Comparison of ENCODE assay signal across 17 mouse cellular contexts in genomic region chr19:59850696-59851095, GRCm38 (mm10).
"Had no signal": no experiment of that assay in that cellular context is flagged by ENCODE, and none has a peak within 500 bp of the region (broad histone marks: within the 10 kb centered on the region; RNA-seq: fewer than 3 reads in every experiment).

No protein-coding gene starts in this region.

- H3K4me3 ChIP-seq: liver, embryonic 13.5 days; liver, embryonic 15.5 days; lung, embryonic 15.5 days; megakaryocyte, embryonic 14.5 days; midbrain, embryonic 12.5 days; neural tube, embryonic 12.5 days; stomach, embryonic 15.5 days had no signal

- ATAC-seq: liver, postnatal 0 days had no signal

- H3K27ac ChIP-seq: liver, embryonic 13.5 days; liver, embryonic 15.5 days; lung, embryonic 15.5 days; macrophage; midbrain, embryonic 12.5 days; neural tube, embryonic 12.5 days; stomach, embryonic 15.5 days; stomach, postnatal 0 days had no signal

- H3K4me2 ChIP-seq: liver, embryonic 13.5 days; liver, embryonic 15.5 days; lung, embryonic 15.5 days; midbrain, embryonic 12.5 days; neural tube, embryonic 12.5 days; stomach, embryonic 15.5 days had no signal

- DNase-seq: liver, embryonic 13.5 days; liver, postnatal 0 days; lung, adult 2 months; lung, postnatal 10 days; midbrain, embryonic 14.5 days; right cerebral cortex, postnatal 14 days; thymus, adult 18-20 months; thymus, postnatal 14 days; thymus, postnatal 36 days had no signal

- H3K4me1 ChIP-seq: liver, embryonic 13.5 days; liver, embryonic 15.5 days; lung, embryonic 15.5 days; megakaryocyte, embryonic 14.5 days; neural tube, embryonic 12.5 days; stomach, embryonic 15.5 days had no signal

- H3K36me3 ChIP-seq: liver, embryonic 13.5 days; liver, embryonic 15.5 days; lung, embryonic 15.5 days; midbrain, embryonic 12.5 days; neural tube, embryonic 12.5 days; stomach, embryonic 15.5 days had no signal

- H3K27me3 ChIP-seq: liver, embryonic 13.5 days; liver, embryonic 15.5 days; lung, embryonic 15.5 days; megakaryocyte, embryonic 14.5 days; midbrain, embryonic 12.5 days; neural tube, embryonic 12.5 days; stomach, embryonic 15.5 days had no signal

- H3K9me3 ChIP-seq: liver, embryonic 13.5 days; liver, embryonic 15.5 days; lung, embryonic 15.5 days; megakaryocyte, embryonic 14.5 days; midbrain, embryonic 12.5 days; neural tube, embryonic 12.5 days; stomach, embryonic 15.5 days had no signal

- H3K9ac ChIP-seq: liver, embryonic 13.5 days; liver, embryonic 15.5 days; liver, postnatal 0 days; lung, embryonic 15.5 days; midbrain, embryonic 12.5 days; neural tube, embryonic 12.5 days; stomach, embryonic 15.5 days had no signal
